Mouse (Mus musculus): ENCODE results near the gene Pigc. TPM values are rescaled to one million over a fixed set of nuclear protein-coding genes. Genes with fewer than 3 reads are reported as not detected.

Pigc gene
- total and polyA plus RNA-seq, 3 experiments, result 11.7 to 17.4 (median 12.4) TPM

GRCm38 (mm10) chr1:162018601-162018977, 49.6 kb downstream of the Pigc start:
- Histone ChIP-seq H3K36me3 (replicated peaks in 1 of 2; ENCODE audit: control insufficient read depth in 1 of 2, insufficient read depth in 1 of 2, low read length in 1 of 2) (peaks cover 0 to 8% of the 10 kb centered on the region in 2 experiments), H3K4me1 (ENCODE audit: control insufficient read depth in 1 of 2, insufficient read depth in 2 of 2) (peaks cover 0 to 9% of the 10 kb centered on the region in 2 experiments; a peak in 1 of 4 replicates), H3K27me3 (replicated peaks) (no peaks in the 10 kb centered on the region), H3K9ac (ENCODE audit: insufficient read depth, low read depth) (no peak overlapping the region), H3K79me2 (replicated peaks; ENCODE audit: control insufficient read depth, extremely low read depth, insufficient read depth, poor library complexity, severe bottlenecking) (0 out of 2 replicates have a peak, but pooled peaks cover 2% of the 10 kb centered on the region), H3K9me3 (replicated peaks; ENCODE audit: low read length) (no peaks in the 10 kb centered on the region), H3K4me3 (replicated peaks in 1 of 3; ENCODE audit: low read depth in 2 of 3, low read length in 2 of 3, poor library complexity in 1 of 3) (no peak overlapping the region), H3K4me2 (ENCODE audit: insufficient read depth, low read depth, poor library complexity, severe bottlenecking) (no peak overlapping the region), H3K27ac (ENCODE audit: insufficient read depth, low read depth) (no peak overlapping the region)
- TF ChIP-seq POLR2AphosphoS2 (IDR thresholded peaks at IDR 0.05; ENCODE audit: low read depth, low read length) (no peak), MAX (IDR thresholded peaks at IDR 0.05; ENCODE audit: low read length) (no peak), RAD21 (IDR thresholded peaks at IDR 0.05; ENCODE audit: low read depth, low read length) (no peak), ELF1 (IDR thresholded peaks at IDR 0.05; ENCODE audit: low read depth, low read length) (no peak), RCOR1 (conservative IDR thresholded peaks at IDR 0.05; ENCODE audit: low read depth, low read length) (no peak), TBP (conservative IDR thresholded peaks at IDR 0.05; ENCODE audit: low read depth, low read length) (no peak), IRF4 (IDR thresholded peaks at IDR 0.05; ENCODE audit: low read depth, low read length) (no peak), CHD1 (IDR thresholded peaks at IDR 0.05; ENCODE audit: low read depth, low read length) (no peak), NELFE (IDR thresholded peaks at IDR 0.05; ENCODE audit: low read depth, low read length) (no peak), SMC3 (IDR thresholded peaks at IDR 0.05; ENCODE audit: low read depth, low read length) (no peak), MEF2A (IDR thresholded peaks at IDR 0.05; ENCODE audit: borderline replicate concordance, low read depth, low read length) (no peak), POLR2A (IDR thresholded peaks at IDR 0.05; ENCODE audit: low read depth, low read length) (no peak), TCF12 (IDR thresholded peaks at IDR 0.05; ENCODE audit: low read depth, low read length) (no peak), ZMIZ1 (IDR thresholded peaks at IDR 0.05; ENCODE audit: low read depth, low read length) (no peak), USF1 (IDR thresholded peaks at IDR 0.05; ENCODE audit: low read depth, low read length) (no peak)
- no peak for DNase-seq (ENCODE audit: extremely low read depth)
- in situ Hi-C loops (cut with MboI; ENCODE audit: low pct_ligation_motif_present, low pct_unique_long_range_greater_than_20kb, low sequenced_read_pairs) (no loop called here), dilution Hi-C loops (cut with MboI; ENCODE audit: extremely low pct_ligation_motif_present, extremely low pct_unique_long_range_greater_than_20kb, low sequenced_read_pairs) (no loop called here)

- in situ Hi-C loops (cut with MboI; ENCODE audit: low pct_ligation_motif_present, low pct_unique_long_range_greater_than_20kb, low sequenced_read_pairs) (no loop called here), dilution Hi-C loops (cut with MboI; ENCODE audit: extremely low pct_ligation_motif_present, extremely low pct_unique_long_range_greater_than_20kb, low sequenced_read_pairs) (no loop called here)
- no peak for DNase-seq (ENCODE audit: extremely low read depth)
- no peak overlapping the region for H3K4me2 ChIP-seq (ENCODE audit: insufficient read depth, low read depth, poor library complexity, severe bottlenecking)
- no peak overlapping the region for H3K27ac ChIP-seq (ENCODE audit: insufficient read depth, low read depth)
- H3K4me3 ChIP-seq (replicated peaks in 1 of 3; ENCODE audit: low read depth in 2 of 3, low read length in 2 of 3, poor library complexity in 1 of 3), result no peak overlapping the region
- H3K4me1 ChIP-seq (ENCODE audit: control insufficient read depth in 1 of 2, insufficient read depth in 2 of 2), result peaks cover under 1 to 14% of the 10 kb centered on the region in 2 experiments; a peak in 3 of 4 replicates
- TF ChIP-seq CHD1 (IDR thresholded peaks at IDR 0.05; ENCODE audit: low read depth, low read length) (no peak), USF2 (conservative IDR thresholded peaks at IDR 0.05; ENCODE audit: low read depth, low read length) (no peak), SMC3 (IDR thresholded peaks at IDR 0.05; ENCODE audit: low read depth, low read length) (no peak), MAZ (IDR thresholded peaks at IDR 0.05; ENCODE audit: low read depth, low read length) (no peak), MXI1 (IDR thresholded peaks at IDR 0.05; ENCODE audit: low read depth, low read length) (no peak), POLR2AphosphoS2 (IDR thresholded peaks at IDR 0.05; ENCODE audit: low read depth, low read length) (no peak), RCOR1 (conservative IDR thresholded peaks at IDR 0.05; ENCODE audit: low read depth, low read length) (no peak), GABPA (IDR thresholded peaks at IDR 0.05; ENCODE audit: insufficient replicate concordance, low read depth, low read length) (no peak), PAX5 (IDR thresholded peaks at IDR 0.05; ENCODE audit: low read length) (no peak), ZC3H11A (IDR thresholded peaks at IDR 0.05; ENCODE audit: low read depth, low read length) (no peak), USF1 (IDR thresholded peaks at IDR 0.05; ENCODE audit: low read depth, low read length) (no peak), TCF12 (IDR thresholded peaks at IDR 0.05; ENCODE audit: low read depth, low read length) (no peak), JUN (IDR thresholded peaks at IDR 0.05; ENCODE audit: insufficient read depth, low read depth, low read length) (no peak), TBP (conservative IDR thresholded peaks at IDR 0.05; ENCODE audit: low read depth, low read length) (no peak), KAT2A (IDR thresholded peaks at IDR 0.05; ENCODE audit: insufficient replicate concordance, low read length) (no peak)
- no peak overlapping the region for H3K9ac ChIP-seq (ENCODE audit: insufficient read depth, low read depth)
- peaks cover 0 to 8% of the 10 kb centered on the region in 2 experiments for H3K36me3 ChIP-seq (replicated peaks in 1 of 2; ENCODE audit: control insufficient read depth in 1 of 2, insufficient read depth in 1 of 2, low read length in 1 of 2)
- 0 out of 2 replicates have a peak, but pooled peaks cover 2% of the 10 kb centered on the region for H3K79me2 ChIP-seq (replicated peaks; ENCODE audit: control insufficient read depth, extremely low read depth, insufficient read depth, poor library complexity, severe bottlenecking)
- H3K27me3 ChIP-seq (replicated peaks), result no peaks in the 10 kb centered on the region
- H3K9me3 ChIP-seq (replicated peaks; ENCODE audit: low read length), result no peaks in the 10 kb centered on the region
Measured at GRCm38 (mm10) chr1:162020303-162020731, 51.3 kb downstream of the Pigc start.
